Mouse (Mus musculus) CD8-positive naive resting alpha-beta T cell, adult 2 months (primary cell): ENCODE data around the gene Dnaja3.
"Not testable (repeated sequence)": the region's sequence is repeated elsewhere in the genome, so short reads cannot be mapped to it uniquely, and the experiment has no call there.

ENCODE experiments used
- DNase-seq, 2 experiments: peaks; one replicate each; pipeline ENCODE4 v3.0.0; 2022; ENCODE audit warnings: low read depth in 2 of 2, low spot score in 2 of 2

Gene Dnaja3

GRCm38 (mm10) chr16:4661605-4662004 lies 21.8 kb downstream of the Dnaja3 start:
- DNase-seq: no peak

GRCm38 (mm10) chr16:4663806-4664205 lies 24.0 kb downstream of the Dnaja3 start:
- no peak for DNase-seq

GRCm38 (mm10) chr16:4665726-4666125 lies 25.9 kb downstream of the Dnaja3 start:
- no peak for DNase-seq

DNA sequence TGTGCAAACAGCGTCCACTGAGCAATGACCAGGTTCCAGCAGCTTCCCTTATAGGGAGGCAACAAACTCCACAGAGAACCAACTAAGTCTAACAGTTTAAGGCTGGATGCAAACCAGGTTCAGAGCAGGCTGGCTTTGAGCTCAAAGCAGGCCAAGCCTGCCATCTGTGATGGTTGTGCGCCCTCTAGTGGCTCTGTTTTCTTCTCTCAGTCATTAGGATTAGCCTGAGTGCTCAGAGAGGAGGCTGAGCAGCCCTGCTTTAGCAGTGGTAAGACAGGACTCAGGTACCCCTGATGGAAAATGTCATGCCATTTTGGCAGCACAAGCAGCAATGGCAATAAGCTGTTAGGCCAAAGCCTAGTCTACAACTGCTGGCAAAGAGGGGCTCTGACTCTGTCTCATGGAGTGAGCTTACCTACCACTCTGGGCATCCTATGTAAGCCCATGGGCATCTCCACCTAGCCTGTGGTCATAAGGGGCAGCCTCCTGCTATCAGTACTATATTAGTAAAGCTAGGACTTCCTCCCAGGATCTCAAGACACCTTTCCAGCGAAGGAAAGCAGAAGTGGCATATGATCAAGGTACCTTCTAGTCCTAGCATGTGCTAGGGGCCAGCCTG lies 27.5 kb downstream of the Dnaja3 start:
- peak; percentile 74 to 80 for DNase-seq

GRCm38 (mm10) chr16:4670317-4670716 lies 30.5 kb downstream of the Dnaja3 start:
- DNase-seq: no peak

GRCm38 (mm10) chr16:4674091-4674490 lies 34.3 kb downstream of the Dnaja3 start:
- peak; percentile 66 to 73 for DNase-seq

DNA sequence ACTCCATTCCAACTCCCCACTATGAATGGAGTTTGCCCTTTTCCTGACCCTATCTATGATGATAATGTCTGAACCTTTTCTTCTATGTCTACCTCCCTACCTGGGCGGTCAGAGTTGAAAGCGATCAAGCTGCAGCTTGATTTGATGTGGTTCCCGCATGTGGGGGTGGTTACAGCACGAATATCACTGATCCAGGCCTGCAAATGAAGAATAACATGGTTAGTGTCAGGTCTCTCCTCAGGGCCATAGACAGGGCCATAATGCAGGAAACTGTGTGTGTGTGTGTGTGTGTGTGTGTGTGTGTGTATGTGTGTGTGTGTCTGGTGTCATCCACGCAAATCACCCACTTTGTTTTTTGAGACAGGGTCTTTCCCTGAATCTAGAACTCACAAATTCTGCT lies 37.0 kb downstream of the Dnaja3 start:
- peak in 1 of 2 experiments; percentile 18 for DNase-seq

DNA sequence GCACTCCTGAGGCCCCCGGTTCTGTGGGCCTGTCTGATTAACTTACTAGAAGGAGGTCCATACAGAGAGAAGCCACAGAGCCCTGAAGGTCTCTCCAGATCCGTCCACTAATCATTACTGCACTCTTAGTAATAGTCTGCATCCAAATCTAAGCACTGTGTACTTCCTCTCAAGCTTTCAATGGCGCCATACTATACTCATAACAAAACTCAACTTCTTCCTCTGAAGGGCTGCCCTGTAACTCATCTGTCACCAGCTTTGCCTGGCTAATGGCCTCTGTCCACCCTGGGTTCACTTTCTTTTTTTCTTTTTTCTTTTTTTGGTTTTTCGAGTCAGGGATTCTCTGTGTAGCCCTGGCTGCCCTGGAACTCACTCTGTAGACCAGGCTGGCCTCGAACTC lies 38.3 kb downstream of the Dnaja3 start:
- DNase-seq: no peak

- DNase-seq: peak; percentile 74 to 83
Observed at GRCm38 (mm10) chr16:4679121-4680018, 39.6 kb downstream of the Dnaja3 start, which contains the start of gene Coro7. Gene Coro7, minus strand, starts transcription at chr16:4679777.

DNA sequence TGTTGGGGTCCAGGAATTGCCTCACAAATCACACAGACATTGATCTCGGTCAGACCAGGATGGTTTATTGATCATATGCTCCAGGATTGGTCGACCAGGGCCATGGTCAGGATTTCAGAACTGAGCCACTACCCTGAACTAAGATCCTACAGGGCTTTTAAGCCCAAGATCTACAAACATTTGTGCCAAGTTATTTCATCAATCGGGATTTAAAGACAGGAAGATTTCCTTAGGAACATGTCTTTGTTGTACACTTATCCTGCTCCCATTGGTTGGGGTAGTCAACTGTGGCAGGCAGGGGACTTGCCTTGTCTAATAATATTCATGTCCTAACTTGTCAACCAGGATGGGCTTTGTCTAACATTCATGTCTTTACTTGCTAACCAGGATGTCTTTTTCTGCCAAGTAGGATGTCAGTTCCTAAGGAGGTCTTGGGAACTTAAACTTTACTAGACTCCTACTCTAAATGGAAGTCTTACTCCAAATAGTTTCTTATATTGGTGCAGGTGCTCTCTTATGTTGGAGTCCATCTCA lies 41.2 kb downstream of the Dnaja3 start:
- DNase-seq: not testable (repeated sequence)

GRCm38 (mm10) chr16:4682628-4683179 lies 42.9 kb downstream of the Dnaja3 start:
- no peak for DNase-seq

DNA sequence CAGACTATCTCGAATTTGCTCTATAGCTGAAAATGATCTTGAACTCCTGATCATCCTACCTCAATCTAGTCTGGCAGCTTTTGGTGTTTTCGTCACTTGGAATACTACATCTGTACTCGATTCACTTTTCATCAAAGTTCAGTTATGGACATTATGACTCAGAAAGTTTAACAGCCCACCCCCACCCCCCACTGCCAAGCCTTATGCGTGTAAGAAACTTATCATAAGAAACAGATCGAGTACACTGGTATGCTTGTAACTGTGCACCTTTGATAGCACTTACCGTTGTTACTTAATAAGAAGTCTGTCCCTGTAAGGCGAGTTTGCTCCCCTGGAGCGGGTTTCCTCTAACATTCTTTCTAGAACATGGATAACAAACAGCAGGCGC lies 43.4 kb downstream of the Dnaja3 start:
- no peak for DNase-seq

DNA sequence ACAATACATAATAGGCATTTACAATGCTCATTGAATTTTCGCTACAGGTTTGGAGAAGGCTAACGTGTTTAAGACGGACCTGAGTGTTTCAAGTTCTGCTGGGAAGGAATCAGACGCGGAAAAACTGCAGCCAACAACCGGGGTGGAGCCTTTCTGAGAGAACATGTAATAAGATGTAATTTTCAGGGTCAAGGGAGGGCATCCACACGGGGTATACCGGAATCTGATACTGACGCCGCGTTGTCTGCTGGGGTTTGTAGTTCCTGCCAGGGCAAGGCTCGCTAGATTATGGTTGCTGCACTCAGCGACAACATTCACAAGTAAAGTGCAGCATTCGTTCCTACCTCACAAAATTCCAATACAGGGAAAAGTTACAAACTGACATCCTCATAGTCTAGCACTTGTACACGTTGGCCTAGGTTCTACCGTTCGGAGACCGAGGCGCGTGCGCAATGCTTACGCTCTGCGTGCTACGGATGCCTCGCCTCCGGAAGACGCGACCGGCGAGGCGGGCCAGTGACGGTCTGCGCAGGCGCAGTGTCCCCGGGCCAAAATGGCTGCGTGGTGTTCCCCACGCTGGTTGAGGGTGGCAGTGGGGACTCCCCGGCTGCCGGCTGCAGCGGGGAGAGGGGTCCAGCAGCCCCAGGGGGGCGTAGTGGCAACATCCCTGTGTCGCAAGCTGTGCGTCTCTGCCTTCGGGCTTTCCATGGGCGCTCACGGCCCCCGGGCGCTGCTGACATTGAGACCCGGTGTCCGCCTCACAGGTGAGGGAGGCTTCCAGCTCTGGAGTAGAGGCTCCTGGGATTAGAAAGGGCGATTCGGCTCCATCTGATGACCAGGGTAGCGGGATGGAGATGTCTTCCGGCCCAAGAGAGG lies 44.0 kb downstream of the Dnaja3 start:
- DNase-seq: peak; percentile 95 to 97

DNA sequence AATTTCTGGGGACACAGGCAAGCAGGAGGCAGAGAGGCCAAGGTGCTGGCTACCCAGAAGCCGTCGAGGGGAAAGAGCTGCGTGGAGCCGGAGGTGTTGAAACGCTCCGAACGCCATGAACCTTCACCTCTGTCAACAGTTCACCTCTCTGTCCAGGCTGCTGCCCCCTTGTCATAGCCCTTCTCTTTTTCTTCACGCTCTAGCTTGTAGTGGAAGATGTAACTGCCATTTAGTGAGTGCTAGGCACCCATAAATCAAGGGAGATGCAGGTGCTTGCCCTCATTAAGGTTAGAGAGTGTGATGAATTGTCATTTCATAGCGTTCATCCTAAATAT lies 44.6 kb downstream of the Dnaja3 start:
- no peak for DNase-seq

DNA sequence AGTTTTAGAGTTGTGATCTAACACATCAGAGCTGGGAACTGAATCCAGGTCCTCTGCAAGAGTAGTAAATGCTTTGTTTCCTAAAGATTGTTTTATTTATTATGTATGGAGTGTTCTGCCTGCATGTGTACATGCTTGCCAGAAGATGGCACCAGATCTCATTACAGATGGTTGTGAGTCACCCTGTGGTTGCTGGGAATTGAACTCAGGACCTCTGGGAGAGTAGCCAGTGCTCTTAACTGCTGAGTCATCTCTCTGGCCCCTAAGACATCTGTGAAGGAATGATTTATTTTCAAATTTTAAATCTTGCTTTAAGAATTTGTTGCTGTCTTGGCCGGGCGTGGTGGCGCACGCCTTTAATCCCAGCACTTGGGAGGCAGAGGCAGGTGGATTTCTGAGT lies 49.6 kb downstream of the Dnaja3 start:
- DNase-seq: not testable (repeated sequence)

DNA sequence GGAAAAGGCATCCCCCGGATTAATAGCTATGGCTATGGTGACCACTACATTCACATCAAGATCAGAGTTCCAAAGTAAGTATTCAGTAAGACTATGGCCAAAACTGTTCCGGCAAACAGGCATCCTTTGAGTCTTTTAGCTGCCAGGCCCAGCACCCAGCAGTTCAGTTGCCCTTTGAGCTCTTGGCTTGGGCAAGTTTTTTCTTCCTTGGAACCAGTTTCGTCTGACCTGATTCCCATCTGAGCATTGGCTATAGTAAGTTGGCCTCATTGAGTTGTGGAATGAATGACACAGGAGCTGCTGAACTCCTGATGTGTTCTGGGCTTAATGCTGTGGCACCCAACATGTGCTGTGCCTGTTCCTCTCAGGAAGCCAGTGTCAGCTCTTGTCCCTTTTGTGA lies 61.4 kb downstream of the Dnaja3 start:
- DNase-seq: no peak

- no peak for DNase-seq
Observed at GRCm38 (mm10) chr16:4702646-4703045, 62.9 kb downstream of the Dnaja3 start.

- DNase-seq: no peak
Observed at GRCm38 (mm10) chr16:4705541-4705940, 65.8 kb downstream of the Dnaja3 start.

DNA sequence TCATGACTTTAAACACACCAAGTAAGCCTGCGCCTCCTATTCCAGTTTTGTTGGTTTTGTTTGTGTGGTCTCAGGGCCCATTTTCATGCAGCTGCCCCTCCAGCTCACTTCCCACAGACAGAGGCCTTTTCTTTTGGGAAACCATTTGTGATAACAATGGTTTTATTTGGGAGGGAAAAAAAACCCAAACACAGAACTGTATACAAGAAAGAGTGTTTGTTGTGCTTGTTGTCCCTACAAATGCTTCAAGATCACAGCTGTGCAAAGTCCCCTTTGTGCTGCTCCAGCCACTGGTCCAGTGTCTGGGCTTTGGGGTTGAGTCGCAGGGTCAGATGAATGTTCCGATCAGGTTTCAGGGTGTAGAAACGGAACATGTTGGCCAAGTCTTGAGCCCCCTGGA lies 71.4 kb downstream of the Dnaja3 start:
- no peak for DNase-seq

DNA sequence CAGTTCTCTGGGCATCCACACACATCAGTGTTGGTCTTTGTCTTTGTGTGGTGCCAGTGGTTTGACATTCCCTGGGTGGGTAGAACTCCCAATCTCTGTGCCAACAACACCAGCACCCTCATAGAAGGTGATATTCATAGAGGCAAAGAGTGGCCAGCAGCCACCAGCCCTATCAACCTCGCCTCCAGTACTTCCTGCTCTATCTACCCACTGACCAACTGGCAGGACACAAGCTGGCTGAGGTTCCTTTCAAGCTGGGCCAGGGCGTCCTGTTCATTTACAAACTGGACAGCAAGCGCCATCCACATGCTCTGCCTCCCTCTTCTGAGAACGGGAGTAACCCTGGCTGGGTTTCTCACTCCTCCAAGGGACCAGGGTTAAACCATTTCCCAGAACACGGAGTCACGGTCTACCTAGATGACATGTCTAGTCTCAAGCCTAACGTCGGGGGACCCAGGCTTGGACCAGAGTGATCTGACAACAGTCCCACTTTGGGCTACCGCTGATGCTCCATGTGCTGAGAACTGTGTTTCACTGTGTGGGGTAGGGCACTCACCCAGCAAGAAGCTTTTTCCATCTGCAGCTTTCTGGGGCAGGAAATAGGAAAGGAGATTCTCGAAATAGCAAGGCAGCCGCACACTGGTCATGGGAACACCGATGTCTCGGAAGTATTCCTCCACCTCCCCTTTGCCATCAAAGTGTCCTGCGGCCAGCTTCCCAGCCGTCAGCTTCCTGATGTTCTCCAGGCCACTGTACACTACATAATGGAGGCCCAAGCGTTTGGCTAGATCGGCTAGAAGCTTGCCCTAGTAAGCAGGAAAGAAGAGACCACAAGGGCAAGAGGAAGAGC lies 74.3 kb downstream of the Dnaja3 start:
- no peak for DNase-seq
